Mouse (Mus musculus) heart, embryonic 14.5 days (tissue): Measurements from ENCODE around the gene Uba52. TPM values are rescaled to one million over a fixed set of nuclear protein-coding genes. Genes with fewer than 3 reads are reported as not detected.

ENCODE experiments used
- ATAC-seq: fragments of 200-750 bp; cut with Nextera tagmentation; 2 replicates; pipeline ENCODE4 v1.8.0; 2017; ENCODE audit warnings: low read depth, moderate TSS enrichment; ENCODE audit not compliant: insufficient number of reproducible peaks, insufficient read depth, low FRiP score
- H3K27ac ChIP-seq, 2 experiments: fragments of 200-500 bp in 1 of 2; fragments of 300-500 bp in 1 of 2; sonication (generic) in 1 of 2; replicated peaks in 1 of 2; 2 replicates each; pipeline ENCODE4 v1.5.1; 2012 to 2014; ENCODE audit warnings: low read depth in 2 of 2, low read length in 2 of 2, control low read depth in 1 of 2, mild to moderate bottlenecking in 1 of 2, mixed read lengths in 1 of 2; ENCODE audit not compliant: control insufficient read depth in 1 of 2, insufficient read depth in 1 of 2
- H3K27me3 ChIP-seq: fragments of 300-500 bp; sonication (generic); 2 replicates; pipeline ENCODE4 v1.6.1; 2014; ENCODE audit warnings: mild to moderate bottlenecking, low read length, control low read depth; ENCODE audit not compliant: control insufficient read depth, insufficient read depth
- H3K36me3 ChIP-seq: fragments of 300-500 bp; sonication (generic); 2 replicates; pipeline ENCODE4 v1.6.1; 2014; ENCODE audit warnings: mild to moderate bottlenecking, control low read depth, low read length, mixed read lengths; ENCODE audit not compliant: control insufficient read depth, insufficient read depth
- H3K4me1 ChIP-seq, 2 experiments: fragments of 200-500 bp in 1 of 2; fragments of 300-500 bp in 1 of 2; sonication (generic) in 1 of 2; 2 replicates each; pipeline ENCODE4 v1.6.1; 2012 to 2014; ENCODE audit warnings: low read length in 2 of 2, control low read depth in 1 of 2, mixed read lengths in 1 of 2; ENCODE audit not compliant: control insufficient read depth in 2 of 2, insufficient read depth in 2 of 2
- H3K4me2 ChIP-seq: fragments of 300-500 bp; sonication (generic); 2 replicates; pipeline ENCODE4 v1.6.1; 2014; ENCODE audit warnings: mild to moderate bottlenecking, low read length
- H3K4me3 ChIP-seq, 2 experiments: fragments of 200-500 bp in 1 of 2; fragments of 300-500 bp in 1 of 2; sonication (generic) in 1 of 2; 2 replicates each; pipeline ENCODE4 v1.5.1; 2012 to 2014; ENCODE audit warnings: low read length in 2 of 2, mild to moderate bottlenecking in 2 of 2, control low read depth in 1 of 2, low read depth in 1 of 2, moderate library complexity in 1 of 2; ENCODE audit not compliant: control insufficient read depth in 1 of 2, insufficient read depth in 1 of 2
- H3K9ac ChIP-seq: fragments of 300-500 bp; sonication (generic); 2 replicates; pipeline ENCODE4 v1.6.1; 2014; ENCODE audit warnings: mild to moderate bottlenecking, low read length
- H3K9me3 ChIP-seq: fragments of 300-500 bp; sonication (generic); 2 replicates; pipeline ENCODE4 v1.6.1; 2016; ENCODE audit warnings: low read length, control low read depth; ENCODE audit not compliant: control insufficient read depth
- WGBS: fragments of 180-500 bp; shearing (Covaris S2); extraction: QIAGEN DNeasy Blood & Tissue Kit; methylation state at CpG from one replicate; pipeline ENCODE4 v1.1.7; 2014; 5-methylcytosine and 5-hydroxymethylcytosine counted together
- polyA plus RNA-seq: library from polyadenylated mRNA; unstranded; fragments of >200 nt; fragmentation: Nextera tagmentation; extraction: Ambion mirVana; gene quantifications from 2 replicates; pipeline ENCODE4 v1.2.1, GENCODE M21; 2014

Gene Uba52
- polyA plus RNA-seq, 1 experiment from 2014 or later: 1,040 TPM

DNA sequence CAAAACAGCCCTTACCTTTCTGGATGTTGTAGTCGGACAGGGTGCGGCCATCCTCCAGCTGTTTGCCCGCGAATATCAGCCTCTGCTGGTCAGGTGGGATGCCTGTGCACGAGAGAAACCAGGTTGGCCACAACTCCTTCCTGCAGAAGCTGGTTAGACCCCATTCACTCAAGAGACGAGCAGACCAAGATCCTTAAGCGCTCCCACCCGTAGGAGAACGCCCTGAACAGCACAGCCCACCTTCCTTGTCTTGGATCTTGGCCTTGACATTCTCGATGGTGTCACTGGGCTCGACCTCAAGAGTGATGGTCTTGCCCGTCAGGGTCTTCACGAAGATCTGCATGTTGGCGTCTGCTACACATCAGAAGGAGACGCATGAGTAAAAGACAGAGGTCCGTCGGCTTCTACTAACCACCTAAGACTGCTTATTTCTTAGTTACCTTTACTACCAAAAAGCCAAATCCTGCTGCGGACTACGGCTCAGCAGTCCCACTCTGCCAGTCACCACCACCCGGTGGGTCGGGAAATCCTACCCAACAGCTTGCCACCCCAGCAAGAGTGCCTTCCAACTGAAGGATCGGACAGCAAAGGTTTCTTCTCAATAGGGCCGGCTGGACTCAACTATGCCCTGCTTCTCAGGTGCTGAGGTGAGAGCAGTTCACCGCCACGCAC lies 1.2 kb downstream of the Uba52 start:
- H3K9me3 ChIP-seq: no peaks in the 10 kb centered on the region
- no peak for ATAC-seq
- peak overlapping the region; percentile 95 for H3K4me2 ChIP-seq
- 7% methylated on average over 25 of the region's 25 CpGs for WGBS
- H3K9ac ChIP-seq: peak overlapping the region; percentile 99
- no peaks in the 10 kb centered on the region for H3K27me3 ChIP-seq
- H3K4me1 ChIP-seq: peaks cover 11 to 40% of the 10 kb centered on the region in 2 experiments
- peak overlapping the region; percentile 70 to 95 for H3K27ac ChIP-seq
- H3K36me3 ChIP-seq: peaks cover 51% of the 10 kb centered on the region
- peak overlapping the region; percentile 91 to 99 for H3K4me3 ChIP-seq

DNA sequence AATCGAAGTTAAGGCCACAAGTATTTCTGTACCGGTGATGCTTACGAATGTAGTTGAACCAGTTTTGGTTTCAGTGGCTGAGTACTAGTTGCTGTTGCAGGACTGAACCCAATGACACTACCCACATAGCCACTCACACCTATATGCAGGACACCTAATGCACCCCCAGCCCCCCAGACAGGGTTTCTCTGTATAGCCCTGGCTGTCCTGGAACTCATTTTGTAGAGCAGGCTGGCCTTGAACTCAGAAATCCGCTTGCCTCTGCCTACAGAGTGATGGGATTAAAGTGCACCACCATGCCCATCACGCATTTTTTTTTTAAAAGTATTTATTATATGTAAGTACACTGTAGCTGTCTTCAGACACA lies 3.6 kb downstream of the Uba52 start:
- Histone ChIP-seq H3K27me3 (peaks cover 16% of the 10 kb centered on the region), H3K27ac (peak overlapping the region in 1 of 2 experiments; percentile 14; a peak in 1 of 4 replicates), H3K9ac (no peak overlapping the region; the same call in 1 of the 2 replicates), H3K9me3 (no peaks in the 10 kb centered on the region), H3K4me3 (peak overlapping the region in 1 of 2 experiments; percentile 76; a peak in 1 of 4 replicates), H3K4me2 (0 out of 2 replicates have a peak overlapping the region, but pooled peaks have one; percentile 27), H3K4me1 (peaks cover 23 to 43% of the 10 kb centered on the region in 2 experiments), H3K36me3 (peaks cover 40% of the 10 kb centered on the region)
- WGBS: 60% methylated on average over 5 of the region's 5 CpGs
- ATAC-seq: no peak

DNA sequence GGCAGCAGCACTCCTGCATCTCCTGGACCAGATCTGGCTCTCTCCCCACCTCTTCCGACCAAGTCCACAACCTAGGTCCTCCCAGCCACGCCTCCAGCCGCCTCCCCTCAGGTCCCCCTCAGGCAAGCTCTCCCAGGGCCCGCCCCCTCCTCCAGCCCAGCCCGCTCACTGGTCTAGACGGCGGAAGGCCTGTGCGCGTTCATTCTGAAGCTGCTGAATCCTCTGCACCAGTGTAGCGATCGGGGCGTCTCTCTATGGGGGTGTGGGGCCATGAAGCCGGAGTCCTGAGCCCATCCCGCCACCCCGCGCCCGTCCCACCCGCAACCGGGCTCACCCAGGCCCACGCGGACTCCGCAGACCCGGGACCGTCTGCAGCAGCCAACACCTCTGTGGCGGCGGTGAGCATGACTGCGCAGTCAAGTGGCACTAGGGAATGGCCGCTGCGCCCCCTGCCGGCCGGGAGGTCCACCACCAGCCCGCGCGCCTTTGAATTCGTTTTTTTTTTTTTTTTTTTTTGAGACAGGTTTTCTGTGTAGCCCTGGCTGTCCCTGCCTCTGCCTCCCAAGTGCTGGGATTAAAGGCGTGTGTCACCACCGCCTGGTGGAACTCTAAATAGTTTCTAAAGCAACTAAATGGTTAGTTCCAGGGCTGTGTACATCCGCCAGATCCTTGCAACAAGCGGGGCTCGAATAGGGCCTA lies 4.1 kb downstream of the Uba52 start, which contains the start of gene Rex1bd:
Gene Rex1bd (minus strand): TSS at position 425 of the 699 bp plus-strand sequence.
- Histone ChIP-seq H3K9ac (peak within 1 kb of the TSS; percentile 91), H3K9me3 (no peaks in the 10 kb centered on the region), H3K27ac (peak within 1 kb of the TSS; percentile 14 to 91; a peak in 2 of 4 replicates), H3K4me1 (peaks cover 24 to 45% of the 10 kb centered on the region in 2 experiments), H3K36me3 (peaks cover 37% of the 10 kb centered on the region), H3K4me2 (peak within 1 kb of the TSS; percentile 92), H3K4me3 (peak within 1 kb of the TSS; percentile 46 to 76), H3K27me3 (peaks cover 22% of the 10 kb centered on the region)
- 2% methylated on average over 40 of the region's 40 CpGs for WGBS
- peak; percentile 89 for ATAC-seq

GRCm38 (mm10) chr8:70505698-70506327 lies 4.8 kb downstream of the Uba52 start:
- H3K4me1 ChIP-seq: peaks cover 24 to 45% of the 10 kb centered on the region in 2 experiments
- H3K9me3 ChIP-seq: no peaks in the 10 kb centered on the region
- H3K27ac ChIP-seq: peak overlapping the region in 1 of 2 experiments; percentile 91; a peak in 1 of 4 replicates
- H3K4me2 ChIP-seq: peak overlapping the region; percentile 92
- peaks cover 37% of the 10 kb centered on the region for H3K36me3 ChIP-seq
- H3K4me3 ChIP-seq: peak overlapping the region; percentile 46 to 76
- H3K27me3 ChIP-seq: peaks cover 28% of the 10 kb centered on the region
- ATAC-seq: peak; percentile 1; the same call in 1 of the 2 replicates
- 42% methylated on average over 32 of the region's 32 CpGs for WGBS
- peak overlapping the region; percentile 91 for H3K9ac ChIP-seq

DNA sequence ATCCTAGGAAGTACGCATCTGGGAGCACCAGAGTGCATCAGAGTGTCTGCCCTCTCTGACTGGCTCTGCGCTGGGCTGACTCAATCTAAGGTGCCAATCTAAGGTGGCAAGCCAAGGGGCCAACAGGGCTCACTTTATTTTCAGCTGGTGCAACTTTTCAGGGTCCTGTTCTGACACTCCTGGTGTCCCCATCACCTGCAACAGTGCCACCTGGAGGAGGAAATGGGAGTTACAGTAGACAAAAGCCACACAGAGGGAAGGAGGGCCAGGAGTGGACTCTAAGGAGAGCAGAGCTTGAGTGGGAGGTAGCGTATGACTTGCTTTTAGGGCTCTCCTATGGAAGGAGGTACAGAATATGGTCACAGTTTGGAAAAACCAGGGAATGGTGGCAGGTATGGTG lies 5.8 kb downstream of the Uba52 start:
- no peak overlapping the region for H3K27ac ChIP-seq
- WGBS: 80% methylated on average over 3 of the region's 3 CpGs
- peaks cover 24 to 47% of the 10 kb centered on the region in 2 experiments for H3K4me1 ChIP-seq
- H3K4me3 ChIP-seq: no peak overlapping the region
- H3K27me3 ChIP-seq: peaks cover 38% of the 10 kb centered on the region
- H3K9ac ChIP-seq: no peak overlapping the region
- H3K9me3 ChIP-seq: no peaks in the 10 kb centered on the region
- peaks cover 37% of the 10 kb centered on the region for H3K36me3 ChIP-seq
- ATAC-seq: no peak
- no peak overlapping the region for H3K4me2 ChIP-seq

DNA sequence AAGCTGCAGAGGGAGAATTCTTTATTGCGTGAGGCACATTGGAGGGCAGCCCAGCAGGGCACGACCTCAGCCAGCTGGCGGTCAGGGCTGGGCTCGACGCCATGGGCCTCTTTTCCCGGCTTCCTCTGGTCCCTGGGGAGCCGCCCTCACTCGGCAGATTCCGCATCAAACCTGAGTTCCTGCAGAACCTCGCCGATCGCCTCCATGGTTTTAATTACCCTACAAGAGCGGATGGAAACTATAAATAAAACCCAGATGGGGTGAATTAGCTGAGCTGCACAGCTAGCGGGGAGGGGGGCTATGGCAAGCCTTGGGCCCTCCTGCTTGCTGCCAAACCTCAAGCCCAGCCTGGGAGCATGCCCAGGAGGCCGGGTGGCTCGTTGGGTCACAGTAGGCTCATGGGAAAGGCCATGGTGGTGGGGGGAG lies 6.3 kb downstream of the Uba52 start:
- Histone ChIP-seq H3K4me2 (no peak overlapping the region), H3K4me1 (peaks cover 23 to 45% of the 10 kb centered on the region in 2 experiments), H3K9ac (no peak overlapping the region), H3K27me3 (peaks cover 43% of the 10 kb centered on the region), H3K27ac (no peak overlapping the region), H3K4me3 (no peak overlapping the region), H3K9me3 (no peaks in the 10 kb centered on the region), H3K36me3 (peaks cover 37% of the 10 kb centered on the region)
- no peak for ATAC-seq
- WGBS: 65% methylated on average over 16 of the region's 16 CpGs

GRCm38 (mm10) chr8:70503062-70503750 lies 7.4 kb downstream of the Uba52 start:
- ATAC-seq: no peak
- Histone ChIP-seq H3K9ac (0 out of 2 replicates have a peak overlapping the region, but pooled peaks have one; percentile 16), H3K4me1 (peaks cover 18 to 37% of the 10 kb centered on the region in 2 experiments), H3K9me3 (no peaks in the 10 kb centered on the region), H3K36me3 (peaks cover 27% of the 10 kb centered on the region), H3K27ac (no peak overlapping the region), H3K27me3 (peaks cover 54% of the 10 kb centered on the region), H3K4me2 (peak overlapping the region; percentile 22; the same call in 1 of the 2 replicates), H3K4me3 (peak overlapping the region in 1 of 2 experiments; percentile 16; a peak in 1 of 4 replicates)
- 18% methylated on average over 46 of the region's 46 CpGs for WGBS
